In the genomic region with DNA sequence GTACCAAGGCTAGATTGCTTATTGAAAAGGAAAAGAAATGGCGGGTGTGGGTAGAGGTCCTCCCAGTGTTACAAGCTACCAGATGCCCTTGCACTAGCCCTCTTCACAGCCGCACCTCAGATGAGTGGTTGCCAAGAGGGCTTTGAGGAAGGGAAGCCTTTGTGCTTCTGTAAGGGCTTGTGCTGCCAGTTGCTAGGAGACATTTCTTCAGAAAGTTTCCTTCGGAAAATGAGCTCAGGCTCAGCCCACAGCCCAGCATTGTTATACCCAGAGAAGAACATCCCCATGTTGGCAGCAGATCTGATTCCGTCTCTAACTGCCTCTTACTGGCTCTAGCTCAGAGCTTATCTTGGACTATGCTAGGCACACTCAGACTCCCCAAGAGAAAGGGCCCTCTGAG, we compare ENCODE assay signal across 11 mouse cellular contexts. TPM values are rescaled to one million over a fixed set of nuclear protein-coding genes. Genes with fewer than 3 reads are reported as not detected.
DNase-seq lines count a peak whose midpoint lies in the region; ATAC-seq and TF ChIP-seq lines count a peak whose summit lies in the region.
"Had no signal": no experiment of that assay in that cellular context is flagged by ENCODE, and none has a peak within 500 bp of the region (broad histone marks: within the 10 kb centered on the region; RNA-seq: fewer than 3 reads in every experiment).

No protein-coding gene starts in this region.

- H3K36me3 ChIP-seq in forebrain, embryonic 11.5 days (ENCODE audit: control insufficient read depth, insufficient read depth, low read length), result no peaks in the 10 kb centered on the region
- H3K36me3 ChIP-seq in hindbrain, embryonic 15.5 days, result no peaks in the 10 kb centered on the region
- no peaks in the 10 kb centered on the region for H3K36me3 ChIP-seq in midbrain, embryonic 15.5 days (replicated peaks)
- H3K36me3 ChIP-seq: heart, embryonic 15.5 days; limb, embryonic 13.5 days had no signal

- peak; percentile 55 for ATAC-seq in forebrain, embryonic 11.5 days (replicated peaks; ENCODE audit: low FRiP score)
- ATAC-seq in hindbrain, embryonic 15.5 days (ENCODE audit: low FRiP score, low read depth), result peak; percentile 70
- peak; percentile 81 for ATAC-seq in midbrain, embryonic 15.5 days (replicated peaks)

- H3K4me1 ChIP-seq in forebrain, embryonic 11.5 days (replicated peaks; ENCODE audit: control insufficient read depth, insufficient read depth, low read length), result peaks cover 8% of the 10 kb centered on the region; the same call in 1 of the 2 replicates
- peaks cover 7% of the 10 kb centered on the region for H3K4me1 ChIP-seq in hindbrain, embryonic 15.5 days (replicated peaks)
- H3K4me1 ChIP-seq in midbrain, embryonic 15.5 days, result peaks cover 7% of the 10 kb centered on the region; the same call in 1 of the 2 replicates

- H3K4me2 ChIP-seq in forebrain, embryonic 11.5 days (ENCODE audit: low read depth, low read length, severe bottlenecking), result no peak overlapping the region
- H3K4me2 ChIP-seq in hindbrain, embryonic 15.5 days, result no peak overlapping the region
- H3K4me2 ChIP-seq in midbrain, embryonic 15.5 days, result no peak overlapping the region
- H3K4me2 ChIP-seq: heart, embryonic 15.5 days; limb, embryonic 13.5 days had no signal

- no peak overlapping the region for H3K9ac ChIP-seq in forebrain, embryonic 11.5 days (ENCODE audit: low read length)
- no peak overlapping the region for H3K9ac ChIP-seq in hindbrain, embryonic 15.5 days
- no peak overlapping the region for H3K9ac ChIP-seq in midbrain, embryonic 15.5 days
- H3K9ac ChIP-seq: heart, embryonic 15.5 days; limb, embryonic 13.5 days had no signal

- H3K9me3 ChIP-seq in forebrain, embryonic 11.5 days (ENCODE audit: control insufficient read depth, low read length), result no peaks in the 10 kb centered on the region
- H3K9me3 ChIP-seq in hindbrain, embryonic 15.5 days, result no peaks in the 10 kb centered on the region
- no peaks in the 10 kb centered on the region for H3K9me3 ChIP-seq in midbrain, embryonic 15.5 days
- H3K9me3 ChIP-seq: heart, embryonic 15.5 days; limb, embryonic 13.5 days had no signal

- 33% methylated on average over 4 of the region's 4 CpGs for WGBS in forebrain, embryonic 11.5 days
- WGBS in hindbrain, embryonic 15.5 days, result 24% methylated on average over 4 of the region's 4 CpGs
- WGBS in midbrain, embryonic 15.5 days, result 15% methylated on average over 4 of the region's 4 CpGs

- no peaks in the 10 kb centered on the region for H3K27me3 ChIP-seq in forebrain, embryonic 11.5 days (ENCODE audit: control insufficient read depth, insufficient read depth, low read length)
- H3K27me3 ChIP-seq in hindbrain, embryonic 15.5 days, result no peaks in the 10 kb centered on the region
- H3K27me3 ChIP-seq in midbrain, embryonic 15.5 days (replicated peaks), result no peaks in the 10 kb centered on the region

- no peak for TF ChIP-seq CTCF in layer of hippocampus, adult 2 months (conservative IDR thresholded peaks at IDR 0.05)

- DNase-seq in layer of hippocampus, adult 2 months (ENCODE audit: low spot score in 2 of 2), result no peak
- no peak for DNase-seq in layer of hippocampus, adult 11-12 months (ENCODE audit: low spot score)
- DNase-seq in forebrain, embryonic 11.5 days (ENCODE audit: low spot score), result no peak
- no peak for DNase-seq in cerebellum, postnatal 4 days (ENCODE audit: low spot score in 2 of 2)
- DNase-seq in urinary bladder, postnatal 10 days (ENCODE audit: low spot score), result no peak
- no peak for DNase-seq in heart, postnatal 4 days

- peak overlapping the region; percentile 46; the same call in 1 of the 2 replicates for H3K27ac ChIP-seq in layer of hippocampus, adult 2 months
- no peak overlapping the region for H3K27ac ChIP-seq in forebrain, embryonic 11.5 days (ENCODE audit: low read depth, low read length)
- H3K27ac ChIP-seq in hindbrain, embryonic 15.5 days (replicated peaks), result no peak overlapping the region; the same call in 1 of the 2 replicates
- H3K27ac ChIP-seq in midbrain, embryonic 15.5 days, result 0 out of 2 replicates have a peak overlapping the region, but pooled peaks have one; percentile 32
- H3K27ac ChIP-seq: heart, embryonic 15.5 days; limb, embryonic 13.5 days had no signal

- no peak overlapping the region for H3K4me3 ChIP-seq in layer of hippocampus, adult 2 months
- no peak overlapping the region for H3K4me3 ChIP-seq in forebrain, embryonic 11.5 days (ENCODE audit: low read depth, low read length)
- H3K4me3 ChIP-seq in hindbrain, embryonic 15.5 days, result no peak overlapping the region
- H3K4me3 ChIP-seq in midbrain, embryonic 15.5 days, result no peak overlapping the region
- H3K4me3 ChIP-seq: heart, embryonic 15.5 days; limb, embryonic 13.5 days had no signal

RNA-seq across cellular contexts. Expression of a gene that starts 11.7 kb away (rescaled TPM):
- 100 to 1,000 TPM; 275 to 282 TPM for total RNA-seq in layer of hippocampus, adult 2 months (2021)
- polyA plus RNA-seq in forebrain, embryonic 11.5 days (2014; fragmentation: Nextera tagmentation; extraction: Ambion mirVana), result 0.29 and 0.49 TPM in 2 replicates
- polyA plus RNA-seq in hindbrain, embryonic 15.5 days (2015; fragmentation: Nextera tagmentation; extraction: Ambion mirVana), result 0.56 and 0.75 TPM in 2 replicates
- polyA plus RNA-seq in midbrain, embryonic 15.5 days (2015; fragmentation: Nextera tagmentation; extraction: Ambion mirVana), result 0.66 and 0.68 TPM in 2 replicates
- total RNA-seq in heart, postnatal 4 days (2021), result 1 to 10 TPM; 1.7 to 2.1 TPM

RNA-seq across cellular contexts. Expression of a gene that starts 49.0 kb away (rescaled TPM):
- total RNA-seq in layer of hippocampus, adult 2 months (2021), result not detected
- polyA plus RNA-seq in forebrain, embryonic 11.5 days (2014; fragmentation: Nextera tagmentation; extraction: Ambion mirVana), result not detected in 2 replicates
- not detected in 2 replicates for polyA plus RNA-seq in hindbrain, embryonic 15.5 days (2015; fragmentation: Nextera tagmentation; extraction: Ambion mirVana)
- polyA plus RNA-seq in midbrain, embryonic 15.5 days (2015; fragmentation: Nextera tagmentation; extraction: Ambion mirVana), result not detected in 2 replicates
- total RNA-seq in heart, postnatal 4 days (2021), result not detected
- total RNA-seq: layer of hippocampus, adult 18-20 months had no signal
- polyA plus RNA-seq: limb, embryonic 13.5 days had no signal

Comparison
In these comparisons a context has a peak if more than half of its experiments do, and no peak if none do; other contexts are left out.
1. H3K27ac ChIP-seq: peak in layer of hippocampus, adult 2 months (single experiment) and midbrain, embryonic 15.5 days (single experiment); none in forebrain, embryonic 11.5 days (single experiment) and hindbrain, embryonic 15.5 days (single experiment).
2. Peak in every context shown above with its lines, with median percentiles within 50 percentile points of each other: ATAC-seq.